ENCODE assay signal across 9 mouse cellular contexts in the genomic region with DNA sequence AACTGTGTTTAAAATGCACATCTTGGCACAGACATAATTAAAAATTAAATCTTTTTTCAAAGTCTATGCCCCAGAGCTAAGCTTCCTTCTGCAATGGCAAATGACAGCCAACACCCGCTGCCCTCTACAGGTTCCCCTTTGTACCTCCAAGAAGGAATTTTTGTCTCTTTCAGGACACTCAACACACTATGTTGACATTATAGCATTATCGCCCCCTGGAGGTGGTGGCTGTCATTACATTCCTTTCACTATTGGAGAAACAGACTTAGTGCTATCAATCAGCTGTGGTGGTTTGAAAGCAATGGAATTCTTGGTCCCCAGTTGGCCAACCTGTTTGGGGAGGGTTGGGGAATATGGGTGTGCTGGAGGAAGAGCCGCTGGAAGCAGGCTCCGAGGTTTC. TPM values are rescaled to one million over a fixed set of nuclear protein-coding genes. Genes with fewer than 3 reads are reported as not detected.
DNase-seq lines count a peak whose midpoint lies in the region; TF ChIP-seq lines count a peak whose summit lies in the region.
"Had no signal": no experiment of that assay in that cellular context is flagged by ENCODE, and none has a peak within 500 bp of the region (broad histone marks: within the 10 kb centered on the region; RNA-seq: fewer than 3 reads in every experiment).

No protein-coding gene starts in this region.

- H3K27me3 ChIP-seq in heart, adult 2 months (ENCODE audit: control insufficient read depth, insufficient read depth, low read length): no peaks in the 10 kb centered on the region
- no peaks in the 10 kb centered on the region for H3K27me3 ChIP-seq in heart, embryonic 10.5 days (ENCODE audit: insufficient read depth, poor library complexity, severe bottlenecking)
- no peaks in the 10 kb centered on the region for H3K27me3 ChIP-seq in cerebellum, adult 2 months (ENCODE audit: control insufficient read depth, insufficient read depth, low read length)
- H3K27me3 ChIP-seq: heart, embryonic 15.5 days had no signal

- no peak overlapping the region for H3K27ac ChIP-seq in heart, adult 2 months
- H3K27ac ChIP-seq in heart, embryonic 10.5 days: no peak overlapping the region
- no peak overlapping the region for H3K27ac ChIP-seq in cerebellum, adult 2 months (ENCODE audit: insufficient read depth, low read length)
- H3K27ac ChIP-seq: heart, embryonic 15.5 days had no signal

- H3K4me3 ChIP-seq in heart, adult 2 months: no peak overlapping the region
- no peak overlapping the region for H3K4me3 ChIP-seq in heart, embryonic 10.5 days
- no peak overlapping the region for H3K4me3 ChIP-seq in cerebellum, adult 2 months (replicated peaks; ENCODE audit: insufficient read depth, low read depth, low read length)
- H3K4me3 ChIP-seq: heart, embryonic 15.5 days had no signal

- no peak for TF ChIP-seq EP300 in heart, adult 2 months (IDR thresholded peaks at IDR 0.05; ENCODE audit: insufficient read depth, low read depth, low read length)

- no peaks in the 10 kb centered on the region for H3K9me3 ChIP-seq in heart, embryonic 10.5 days
- H3K9me3 ChIP-seq: heart, embryonic 15.5 days had no signal

- no peaks in the 10 kb centered on the region for H3K79me2 ChIP-seq in heart, adult 2 months (replicated peaks; ENCODE audit: control insufficient read depth, insufficient read depth, low read length)

- peaks cover 10% of the 10 kb centered on the region for H3K4me1 ChIP-seq in heart, adult 2 months (ENCODE audit: control insufficient read depth, insufficient read depth, low read length)
- peaks cover 23% of the 10 kb centered on the region for H3K4me1 ChIP-seq in heart, embryonic 10.5 days
- peaks cover 35% of the 10 kb centered on the region for H3K4me1 ChIP-seq in cerebellum, adult 2 months (ENCODE audit: control insufficient read depth, insufficient read depth, low read length)

- no peak for DNase-seq in heart, adult 2 months
- no peak for DNase-seq in heart, embryonic 10.5 days (ENCODE audit: low spot score)
- peak; percentile 67 to 68 for DNase-seq in right cerebral cortex, adult 2 months (ENCODE audit: low spot score in 2 of 2)
- DNase-seq in right cerebral cortex, postnatal 25 days: no peak
- peak; percentile 44 to 58 for DNase-seq in cerebellum, adult 2 months
- peak; percentile 70 for DNase-seq in kidney, postnatal 10 days
- DNase-seq in retina, postnatal 7 days (ENCODE audit: low read depth, low spot score): peak; percentile 46
- no peak for DNase-seq in ovary, adult 18-20 months (ENCODE audit: low spot score)

- intact Hi-C loops in heart, adult 2 months (cut with DNase I): no loop called here

- peak; percentile 82 for TF ChIP-seq CTCF in heart, adult 2 months (IDR thresholded peaks at IDR 0.05)
- peak; percentile 52; the same call in 1 of the 2 replicates for TF ChIP-seq CTCF in cerebellum, adult 2 months (IDR thresholded peaks at IDR 0.05; ENCODE audit: borderline replicate concordance, insufficient read depth, low read depth, low read length)

- TF ChIP-seq POLR2A in heart, adult 2 months (IDR thresholded peaks at IDR 0.05; ENCODE audit: insufficient read depth, low read depth, low read length): no peak
- no peak for TF ChIP-seq POLR2A in cerebellum, adult 2 months (IDR thresholded peaks at IDR 0.05; ENCODE audit: borderline replicate concordance, insufficient read depth, low read length)

- H3K9ac ChIP-seq in heart, adult 2 months (ENCODE audit: low read depth, low read length): no peak overlapping the region
- H3K9ac ChIP-seq: heart, embryonic 15.5 days had no signal

- WGBS in heart, adult 2 months: 22% methylated on average over 4 of the region's 4 CpGs
- 25% methylated on average over 4 of the region's 4 CpGs for WGBS in heart, embryonic 10.5 days
- WGBS in cerebellum, adult 2 months: 39% methylated on average over 4 of the region's 4 CpGs

- H3K36me3 ChIP-seq in heart, adult 2 months (ENCODE audit: control insufficient read depth, insufficient read depth, low read length): no peaks in the 10 kb centered on the region
- no peaks in the 10 kb centered on the region for H3K36me3 ChIP-seq in heart, embryonic 10.5 days
- H3K36me3 ChIP-seq: heart, embryonic 15.5 days had no signal

RNA-seq across cellular contexts. Expression of gene Pink1, which starts 13.9 kb away (rescaled TPM):
- 100 to 1,000 TPM; 719 to 844 TPM for total RNA-seq in heart, adult 2 months (2021)
- polyA plus RNA-seq in heart, adult 2 months (2012; rRNA removed): 423 and 554 TPM in 2 replicates
- 27.8 and 42.2 TPM in 2 replicates for polyA plus RNA-seq in heart, embryonic 10.5 days (2016; fragmentation: Nextera tagmentation; extraction: Ambion mirVana)
- 404 and 437 TPM in 2 replicates for polyA plus RNA-seq in cerebellum, adult 2 months (2012; rRNA removed)

RNA-seq across cellular contexts. Expression of gene Cda, which starts 27.8 kb away (rescaled TPM):
- 1 to 10 TPM; 1.4 TPM for total RNA-seq in heart, adult 2 months (2021)
- 1.9 and 3.3 TPM in 2 replicates for polyA plus RNA-seq in heart, adult 2 months (2012; rRNA removed)
- polyA plus RNA-seq in heart, embryonic 10.5 days (2016; fragmentation: Nextera tagmentation; extraction: Ambion mirVana): 4.5 and 5.2 TPM in 2 replicates
- polyA plus RNA-seq in cerebellum, adult 2 months (2012; rRNA removed): 12.6 and 15.4 TPM in 2 replicates

RNA-seq across cellular contexts. Expression of gene Ddost, which starts 35.4 kb away (rescaled TPM):
- total RNA-seq in heart, adult 2 months (2021): 10 to 100 TPM; 63.2 to 68.9 TPM
- polyA plus RNA-seq in heart, adult 2 months (2012; rRNA removed): 84.4 and 96.9 TPM in 2 replicates
- polyA plus RNA-seq in heart, embryonic 10.5 days (2016; fragmentation: Nextera tagmentation; extraction: Ambion mirVana): 340 and 349 TPM in 2 replicates
- polyA plus RNA-seq in cerebellum, adult 2 months (2012; rRNA removed): 98.3 and 101 TPM in 2 replicates

RNA-seq across cellular contexts. Expression of gene Fam43b, which starts 56.4 kb away (rescaled TPM):
- total RNA-seq in heart, adult 2 months (2021): not detected
- polyA plus RNA-seq in heart, adult 2 months (2012; rRNA removed): not detected in 2 replicates
- 0.16 TPM in 1 of 2 replicates, not detected in the other for polyA plus RNA-seq in heart, embryonic 10.5 days (2016; fragmentation: Nextera tagmentation; extraction: Ambion mirVana)
- 12.4 and 15.0 TPM in 2 replicates for polyA plus RNA-seq in cerebellum, adult 2 months (2012; rRNA removed)
- polyA plus RNA-seq: heart, embryonic 15.5 days had no signal

Comparison
In these comparisons a context has a peak if more than half of its experiments do, and no peak if none do; other contexts are left out.
1. DNase-seq: peak in right cerebral cortex, adult 2 months (2 of 2), cerebellum, adult 2 months (2 of 2), kidney, postnatal 10 days (single experiment) and retina, postnatal 7 days (single experiment); none in heart, adult 2 months (0 of 2), heart, embryonic 10.5 days (single experiment), right cerebral cortex, postnatal 25 days (single experiment) and ovary, adult 18-20 months (single experiment).